Mouse (Mus musculus) heart, embryonic 13.5 days (tissue): ENCODE results near the gene T. TPM values are rescaled to one million over a fixed set of nuclear protein-coding genes. Genes with fewer than 3 reads are reported as not detected.
A peak's percentile ranks its signal among the peaks of the same experiment; 100 is the strongest.

Experiments
- ATAC-seq: fragments of 200-750 bp; cut with Nextera tagmentation; 2 replicates; pipeline ENCODE4 v1.8.0; 2017; ENCODE audit warnings: moderate TSS enrichment; ENCODE audit not compliant: insufficient number of reproducible peaks, low FRiP score, low TSS enrichment; ENCODE audit errors: extremely low read depth
- H3K27ac ChIP-seq: fragments of 300-500 bp; sonication (generic); replicated peaks from 2 replicates; pipeline ENCODE4 v1.5.1; 2015; ENCODE audit warnings: moderate library complexity, mild to moderate bottlenecking, inconsistent platforms
- H3K27me3 ChIP-seq: fragments of 300-500 bp; sonication (generic); replicated peaks from 2 replicates; pipeline ENCODE4 v1.6.1; 2015; ENCODE audit warnings: mild to moderate bottlenecking, inconsistent platforms
- H3K36me3 ChIP-seq: fragments of 300-500 bp; sonication (generic); 2 replicates; pipeline ENCODE4 v1.6.1; 2015; ENCODE audit warnings: mild to moderate bottlenecking, inconsistent platforms
- H3K4me1 ChIP-seq: fragments of 300-500 bp; sonication (generic); 2 replicates; pipeline ENCODE4 v1.6.1; 2015; ENCODE audit warnings: inconsistent platforms
- H3K4me2 ChIP-seq: fragments of 300-500 bp; sonication (generic); 2 replicates; pipeline ENCODE4 v1.6.1; 2015; ENCODE audit warnings: inconsistent platforms, mild to moderate bottlenecking, moderate library complexity
- H3K4me3 ChIP-seq: fragments of 300-500 bp; sonication (generic); 2 replicates; pipeline ENCODE4 v1.5.1; 2015; ENCODE audit warnings: moderate library complexity, mild to moderate bottlenecking, inconsistent platforms
- H3K9ac ChIP-seq: fragments of 300-500 bp; sonication (generic); 2 replicates; pipeline ENCODE4 v1.6.1; 2015; ENCODE audit warnings: inconsistent platforms, mild to moderate bottlenecking, moderate library complexity
- H3K9me3 ChIP-seq: fragments of 300-500 bp; sonication (generic); 2 replicates; pipeline ENCODE4 v1.6.1; 2016; ENCODE audit warnings: inconsistent platforms
- WGBS: fragments of 180-500 bp; shearing (Covaris S2); methylation state at CpG from one replicate; pipeline ENCODE4 v1.1.7; 2015; ENCODE audit warnings: mixed read lengths; 5-methylcytosine and 5-hydroxymethylcytosine counted together
- polyA plus RNA-seq: library from polyadenylated mRNA; unstranded; fragments of >200 nt; fragmentation: Nextera tagmentation; extraction: Ambion mirVana; gene quantifications from 2 replicates; pipeline ENCODE4 v1.2.1, GENCODE M21; 2015

The T gene
- polyA plus RNA-seq, 1 experiment from 2014 or later, result 0.09 TPM

DNA sequence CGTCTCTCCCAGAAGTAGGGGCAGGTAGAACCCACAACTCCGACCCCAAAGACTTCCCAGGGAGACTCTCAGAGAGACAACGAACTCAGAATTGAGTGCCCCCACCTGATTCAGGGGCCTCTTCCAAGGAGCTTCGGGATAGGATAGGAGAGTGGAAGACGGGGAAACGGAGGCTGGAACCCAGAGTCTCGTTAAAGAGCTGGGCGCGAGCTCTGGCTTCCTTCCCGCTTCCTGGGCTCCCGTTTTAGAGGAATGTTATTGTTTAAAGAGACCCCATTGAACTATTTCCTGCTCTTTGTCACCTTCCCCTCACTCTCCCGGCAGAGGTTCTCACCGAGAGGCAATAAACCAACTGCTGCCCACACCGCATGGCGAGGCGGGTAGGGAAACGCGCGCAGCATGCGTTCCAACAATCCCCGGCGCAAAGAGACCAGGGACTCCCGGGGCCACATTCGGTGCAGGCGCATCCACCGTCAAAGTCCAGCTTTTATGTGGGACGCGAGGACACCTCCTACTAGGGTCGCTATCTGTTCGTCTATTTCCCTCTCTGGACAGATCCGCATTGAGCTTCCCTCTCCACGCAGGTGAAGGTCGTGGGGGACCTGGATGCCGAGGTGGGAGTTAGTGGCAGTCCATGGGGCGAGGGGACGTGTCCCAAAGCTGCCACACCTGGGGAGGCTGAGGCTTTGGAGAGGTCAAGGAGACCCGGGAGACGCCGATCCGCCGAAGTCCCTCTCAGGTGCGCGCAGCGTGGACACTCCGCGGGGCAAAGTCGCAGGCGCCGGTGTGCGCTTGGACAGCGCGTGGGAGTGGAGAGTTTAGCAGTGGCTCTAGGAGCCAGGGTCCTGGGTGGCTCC, 874 bp upstream of the T start:
- no peaks in the 10 kb centered on the region for H3K36me3 ChIP-seq
- H3K4me3 ChIP-seq, result peak overlapping the region; percentile 45
- H3K9me3 ChIP-seq, result no peaks in the 10 kb centered on the region
- H3K9ac ChIP-seq, result no peak overlapping the region
- H3K4me1 ChIP-seq, result peaks cover 23% of the 10 kb centered on the region
- H3K4me2 ChIP-seq, result peak overlapping the region; percentile 65
- peaks cover 100% of the 10 kb centered on the region for H3K27me3 ChIP-seq
- H3K27ac ChIP-seq, result no peak overlapping the region
- 2% methylated on average over 52 of the region's 52 CpGs for WGBS
- no peak for ATAC-seq

DNA sequence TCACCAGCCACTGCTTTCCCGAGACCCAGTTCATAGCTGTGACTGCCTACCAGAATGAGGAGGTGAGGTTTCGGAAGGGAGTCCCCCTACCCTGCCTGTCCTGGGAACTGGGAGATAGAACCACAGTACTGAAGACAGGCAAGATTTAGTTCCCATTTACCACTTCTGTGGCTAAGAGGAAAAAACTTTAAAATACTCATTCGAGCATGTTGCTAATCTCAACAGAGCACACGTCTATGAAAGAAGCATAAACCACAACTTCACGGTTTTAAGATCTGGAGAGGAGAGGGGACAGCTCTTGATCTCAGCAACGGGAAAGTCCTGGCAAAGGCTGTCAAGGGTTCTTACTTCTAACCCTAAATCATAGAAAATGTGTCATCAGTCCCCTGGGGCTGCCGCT, 2.0 kb downstream of the T start:
- Histone ChIP-seq H3K9ac (no peak overlapping the region), H3K9me3 (no peaks in the 10 kb centered on the region), H3K4me3 (no peak overlapping the region), H3K4me1 (peaks cover 15% of the 10 kb centered on the region), H3K36me3 (no peaks in the 10 kb centered on the region), H3K27ac (no peak overlapping the region), H3K4me2 (no peak overlapping the region), H3K27me3 (peaks cover 100% of the 10 kb centered on the region)
- ATAC-seq, result no peak
- 45% methylated on average over 7 of the region's 7 CpGs for WGBS

- Histone ChIP-seq H3K27ac (no peak overlapping the region), H3K36me3 (no peaks in the 10 kb centered on the region), H3K27me3 (peaks cover 50% of the 10 kb centered on the region), H3K4me2 (no peak overlapping the region), H3K4me3 (no peak overlapping the region), H3K9me3 (no peaks in the 10 kb centered on the region), H3K9ac (no peak overlapping the region), H3K4me1 (no peaks in the 10 kb centered on the region)
- 44% methylated on average over 3 of the region's 3 CpGs for WGBS
- ATAC-seq, result no peak
Observed at GRCm38 (mm10) chr17:8444062-8444461, 9.8 kb downstream of the T start.

GRCm38 (mm10) chr17:8447676-8448192, 13.5 kb downstream of the T start:
- Histone ChIP-seq H3K4me3 (no peak overlapping the region), H3K4me2 (no peak overlapping the region), H3K27me3 (peaks cover 16% of the 10 kb centered on the region), H3K4me1 (no peaks in the 10 kb centered on the region), H3K36me3 (no peaks in the 10 kb centered on the region), H3K9ac (no peak overlapping the region), H3K27ac (no peak overlapping the region), H3K9me3 (no peaks in the 10 kb centered on the region)
- no peak for ATAC-seq
- 36% methylated on average over 9 of the region's 9 CpGs for WGBS

DNA sequence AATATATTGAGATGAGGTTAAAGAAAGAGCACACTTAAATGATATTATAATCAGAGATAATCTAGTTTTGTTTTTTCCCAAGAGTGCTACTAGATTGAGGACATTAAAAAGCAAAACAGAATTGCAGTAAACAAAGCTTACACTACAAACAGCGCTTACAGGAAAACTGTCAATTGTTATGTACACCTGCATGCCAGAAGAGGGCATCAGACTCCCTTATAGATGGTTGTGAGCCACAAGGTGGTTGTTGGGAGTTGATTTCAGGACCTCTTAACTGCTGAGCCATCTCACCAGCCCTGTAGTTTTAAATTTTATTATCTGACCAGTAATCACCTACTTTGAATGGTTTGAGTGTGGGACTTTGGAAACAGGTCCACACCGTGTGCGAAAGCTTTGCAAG, 14.1 kb downstream of the T start:
- 68% methylated on average over 3 of the region's 3 CpGs for WGBS
- no peaks in the 10 kb centered on the region for H3K9me3 ChIP-seq

GRCm38 (mm10) chr17:8455196-8455595, 21.0 kb downstream of the T start:
- H3K4me1 ChIP-seq, result peaks cover 16% of the 10 kb centered on the region
- no peak overlapping the region for H3K9ac ChIP-seq
- H3K27me3 ChIP-seq, result peaks cover 10% of the 10 kb centered on the region
- no peaks in the 10 kb centered on the region for H3K36me3 ChIP-seq
- H3K9me3 ChIP-seq, result no peaks in the 10 kb centered on the region
- H3K27ac ChIP-seq, result no peak overlapping the region
- no peak for ATAC-seq
- no peak overlapping the region for H3K4me2 ChIP-seq
- WGBS, result 33% methylated on average over 6 of the region's 6 CpGs
- no peak overlapping the region for H3K4me3 ChIP-seq

More for the DNA sequence above, 14.1 kb downstream of the T start:
- H3K27me3 ChIP-seq, result peaks cover 10% of the 10 kb centered on the region
- no peak overlapping the region for H3K9ac ChIP-seq
- H3K4me1 ChIP-seq, result no peaks in the 10 kb centered on the region
- no peak overlapping the region for H3K27ac ChIP-seq
- no peak overlapping the region for H3K4me2 ChIP-seq
- H3K4me3 ChIP-seq, result no peak overlapping the region
- H3K36me3 ChIP-seq, result no peaks in the 10 kb centered on the region
- no peak for ATAC-seq

- Histone ChIP-seq H3K9me3 (no peaks in the 10 kb centered on the region), H3K27ac (no peak overlapping the region), H3K4me2 (no peak overlapping the region), H3K4me3 (no peak overlapping the region), H3K4me1 (peaks cover 16% of the 10 kb centered on the region), H3K36me3 (no peaks in the 10 kb centered on the region), H3K9ac (no peak overlapping the region), H3K27me3 (peaks cover 14% of the 10 kb centered on the region)
- no peak for ATAC-seq
- 54% methylated on average over 7 of the region's 7 CpGs for WGBS
Observed at GRCm38 (mm10) chr17:8455601-8456000, 21.4 kb downstream of the T start.

DNA sequence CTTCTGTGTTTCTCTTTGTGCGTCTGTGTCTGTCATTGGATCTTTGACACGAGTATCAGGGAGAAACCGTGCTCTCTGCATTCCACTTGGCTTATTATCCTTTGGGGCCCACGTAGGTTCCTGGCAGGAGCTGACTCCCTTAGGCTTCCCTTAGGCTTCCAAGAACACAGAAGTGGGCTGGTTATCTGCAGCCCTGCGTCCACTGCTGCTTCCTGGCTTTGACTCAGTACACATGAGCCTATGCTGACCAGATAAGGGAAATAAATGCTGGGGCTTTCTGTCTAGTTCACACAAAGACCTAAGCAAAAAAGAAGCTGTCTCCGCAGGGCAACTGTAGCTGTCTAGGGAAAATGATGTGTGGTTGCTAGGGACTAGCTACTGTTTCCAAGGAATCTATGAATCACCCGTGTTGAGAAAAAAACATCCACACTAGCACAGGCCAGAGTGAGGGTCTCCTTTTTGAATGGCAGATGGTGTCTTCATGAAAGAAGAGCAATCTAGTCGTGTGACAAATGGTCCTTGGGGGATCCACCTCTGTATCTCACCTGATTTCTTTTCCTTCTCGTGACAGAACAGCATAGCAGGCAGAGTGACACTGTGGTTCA, 22.7 kb downstream of the T start:
- peaks cover 16% of the 10 kb centered on the region for H3K4me1 ChIP-seq
- H3K4me2 ChIP-seq, result peak overlapping the region; percentile 10; the same call in 1 of the 2 replicates
- no peak for ATAC-seq
- H3K9ac ChIP-seq, result no peak overlapping the region
- H3K9me3 ChIP-seq, result no peaks in the 10 kb centered on the region
- peaks cover 25% of the 10 kb centered on the region for H3K27me3 ChIP-seq
- H3K27ac ChIP-seq, result no peak overlapping the region
- H3K36me3 ChIP-seq, result no peaks in the 10 kb centered on the region
- H3K4me3 ChIP-seq, result no peak overlapping the region
- 25% methylated on average over 9 of the region's 9 CpGs for WGBS

GRCm38 (mm10) chr17:8461568-8461967, 27.3 kb downstream of the T start:
- no peaks in the 10 kb centered on the region for H3K36me3 ChIP-seq

DNA sequence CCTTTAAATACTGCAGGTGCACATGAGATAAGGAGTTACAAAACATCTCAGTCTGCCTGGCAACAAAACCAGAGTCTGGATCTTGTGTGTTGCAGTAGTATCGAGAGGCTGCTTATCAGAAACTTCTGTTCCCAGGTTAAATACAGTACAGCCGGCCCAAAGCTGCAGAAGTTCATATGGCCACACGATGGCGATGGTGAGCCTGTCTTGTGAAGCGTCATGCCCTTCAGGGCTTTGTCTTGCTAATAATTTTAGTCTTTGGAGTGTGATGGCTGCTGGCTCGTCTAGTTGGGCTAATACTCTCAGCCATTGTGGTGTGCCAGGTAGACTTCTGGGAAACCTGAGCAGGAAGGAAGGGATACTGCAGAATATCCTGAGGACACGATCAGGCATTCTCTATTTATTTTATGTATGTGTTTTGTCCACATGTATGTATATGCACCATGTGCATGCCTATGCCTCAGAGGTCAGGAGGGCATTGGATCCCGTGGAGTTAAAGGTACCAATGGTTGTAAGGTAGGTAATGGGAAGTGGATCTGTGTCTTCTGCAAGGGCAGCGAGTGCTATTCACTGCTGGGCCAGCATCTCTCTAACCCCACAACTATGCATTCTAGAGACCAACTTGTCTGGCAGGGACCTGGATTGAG, 29.4 kb downstream of the T start:
- Histone ChIP-seq H3K4me1 (no peaks in the 10 kb centered on the region), H3K9me3 (no peaks in the 10 kb centered on the region), H3K4me2 (no peak overlapping the region), H3K36me3 (no peaks in the 10 kb centered on the region), H3K27ac (no peak overlapping the region), H3K4me3 (no peak overlapping the region), H3K27me3 (peaks cover 74% of the 10 kb centered on the region), H3K9ac (no peak overlapping the region)
- 23% methylated on average over 9 of the region's 9 CpGs for WGBS
- ATAC-seq, result no peak

More at GRCm38 (mm10) chr17:8461568-8461967, 27.3 kb downstream of the T start:
- no peak overlapping the region for H3K4me3 ChIP-seq
- H3K4me2 ChIP-seq, result no peak overlapping the region
- WGBS, result 7% methylated on average over 4 of the region's 4 CpGs
- peaks cover 56% of the 10 kb centered on the region for H3K27me3 ChIP-seq
- no peak overlapping the region for H3K9ac ChIP-seq
- H3K27ac ChIP-seq, result no peak overlapping the region
- no peaks in the 10 kb centered on the region for H3K9me3 ChIP-seq
- H3K4me1 ChIP-seq, result peaks cover 7% of the 10 kb centered on the region
- no peak for ATAC-seq

DNA sequence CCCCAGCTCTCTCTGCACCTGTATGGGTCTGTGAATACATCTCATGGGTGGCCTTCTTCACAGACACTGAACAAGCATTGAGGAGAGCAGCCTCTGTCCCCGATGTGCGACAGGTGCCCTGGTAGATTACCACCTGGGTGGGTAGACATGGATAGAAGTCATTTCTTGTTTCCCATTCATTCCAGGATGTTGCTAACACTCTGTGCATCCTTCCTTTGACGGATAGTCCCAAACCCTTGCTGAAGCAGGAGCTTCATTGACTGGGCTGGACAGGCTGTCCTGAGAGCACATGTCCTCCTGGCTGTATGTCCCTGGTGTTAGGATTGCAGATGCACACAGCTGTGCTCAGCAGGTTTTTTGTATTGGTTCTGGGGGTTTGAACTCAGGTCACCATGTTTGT, 33.5 kb downstream of the T start:
- no peak for ATAC-seq
- 77% methylated on average over 3 of the region's 3 CpGs for WGBS
- no peak overlapping the region for H3K4me3 ChIP-seq
- no peak overlapping the region for H3K4me2 ChIP-seq
- H3K36me3 ChIP-seq, result no peaks in the 10 kb centered on the region
- H3K9ac ChIP-seq, result no peak overlapping the region
- H3K27me3 ChIP-seq, result peaks cover 82% of the 10 kb centered on the region
- H3K27ac ChIP-seq, result no peak overlapping the region
- H3K4me1 ChIP-seq, result no peaks in the 10 kb centered on the region
- H3K9me3 ChIP-seq, result no peaks in the 10 kb centered on the region
